Mouse (Mus musculus) embryonic facial prominence, embryonic 13.5 days (tissue): ENCODE data around the gene Nrl. TPM values are rescaled to one million over a fixed set of nuclear protein-coding genes. Genes with fewer than 3 reads are reported as not detected.

Experiments
- ATAC-seq: fragments of 200-750 bp; cut with Nextera tagmentation; 2 replicates; pipeline ENCODE4 v1.8.0; 2017; ENCODE audit warnings: low read depth; ENCODE audit not compliant: insufficient number of reproducible peaks, insufficient read depth, low FRiP score, low TSS enrichment
- H3K27ac ChIP-seq: fragments of 300-500 bp; sonication (generic); 2 replicates; pipeline ENCODE4 v1.5.1; 2015; ENCODE audit warnings: moderate library complexity, mild to moderate bottlenecking, inconsistent platforms
- H3K27me3 ChIP-seq: fragments of 300-500 bp; sonication (generic); 2 replicates; pipeline ENCODE4 v1.6.1; 2015; ENCODE audit warnings: mild to moderate bottlenecking, inconsistent platforms
- H3K36me3 ChIP-seq: fragments of 300-500 bp; sonication (generic); 2 replicates; pipeline ENCODE4 v1.6.1; 2015; ENCODE audit warnings: mild to moderate bottlenecking, inconsistent platforms
- H3K4me1 ChIP-seq: fragments of 300-500 bp; sonication (generic); 2 replicates; pipeline ENCODE4 v1.6.1; 2015; ENCODE audit warnings: inconsistent platforms
- H3K4me2 ChIP-seq: fragments of 300-500 bp; sonication (generic); 2 replicates; pipeline ENCODE4 v1.6.1; 2015; ENCODE audit warnings: moderate library complexity, mild to moderate bottlenecking, inconsistent platforms
- H3K4me3 ChIP-seq: fragments of 300-500 bp; sonication (generic); 2 replicates; pipeline ENCODE4 v1.5.1; 2015; ENCODE audit warnings: mild to moderate bottlenecking, inconsistent platforms
- H3K9ac ChIP-seq: fragments of 300-500 bp; sonication (generic); 2 replicates; pipeline ENCODE4 v1.6.1; 2015; ENCODE audit warnings: mild to moderate bottlenecking, inconsistent platforms
- H3K9me3 ChIP-seq: fragments of 300-500 bp; sonication (generic); 2 replicates; pipeline ENCODE4 v1.6.1; 2016; ENCODE audit warnings: inconsistent platforms
- WGBS: fragments of 180-500 bp; shearing (Covaris S2); methylation state at CpG from one replicate; pipeline ENCODE4 v1.1.7; 2015; ENCODE audit warnings: mixed read lengths; 5-methylcytosine and 5-hydroxymethylcytosine counted together
- polyA plus RNA-seq: library from polyadenylated mRNA; unstranded; fragments of >200 nt; fragmentation: Nextera tagmentation; extraction: Ambion mirVana; gene quantifications from 2 replicates; pipeline ENCODE4 v1.2.1, GENCODE M21; 2015

Nrl gene
- polyA plus RNA-seq, 1 experiment from 2014 or later: not detected

GRCm38 (mm10) chr14:55478651-55479599 lies 45.9 kb downstream of the Nrl start, which contains the start of gene Dhrs4:
Dhrs4 (plus strand) TSS chr14:55478758.
- H3K27me3 ChIP-seq: no peaks in the 10 kb centered on the region
- peak; percentile 95 for ATAC-seq
- H3K4me3 ChIP-seq: peak within 1 kb of the TSS; percentile 66
- peak within 1 kb of the TSS; percentile 85 for H3K27ac ChIP-seq
- under 1% methylated on average over 38 of the region's 38 CpGs for WGBS
- H3K36me3 ChIP-seq: peaks cover 13% of the 10 kb centered on the region
- no peaks in the 10 kb centered on the region for H3K9me3 ChIP-seq
- H3K4me2 ChIP-seq: peak within 1 kb of the TSS; percentile 64
- H3K4me1 ChIP-seq: peaks cover 12% of the 10 kb centered on the region
- H3K9ac ChIP-seq: peak within 1 kb of the TSS; percentile 85

- Histone ChIP-seq H3K4me1 (peaks cover 12% of the 10 kb centered on the region), H3K36me3 (peaks cover 13% of the 10 kb centered on the region), H3K9ac (peak overlapping the region; percentile 85), H3K27ac (no peak overlapping the region), H3K4me3 (peak overlapping the region; percentile 66; the same call in 1 of the 2 replicates), H3K27me3 (no peaks in the 10 kb centered on the region), H3K9me3 (no peaks in the 10 kb centered on the region), H3K4me2 (peak overlapping the region; percentile 64)
- WGBS: 90% methylated on average over 5 of the region's 5 CpGs
- no peak for ATAC-seq
These were observed 47.0 kb downstream of the Nrl start for GRCm38 (mm10) chr14:55477829-55478228.

- no peak for ATAC-seq
These were observed 47.4 kb downstream of the Nrl start for GRCm38 (mm10) chr14:55477421-55477820.

GRCm38 (mm10) chr14:55475654-55476053 lies 49.1 kb downstream of the Nrl start:
- Histone ChIP-seq H3K27me3 (no peaks in the 10 kb centered on the region), H3K9me3 (no peaks in the 10 kb centered on the region), H3K27ac (no peak overlapping the region), H3K9ac (no peak overlapping the region), H3K36me3 (peaks cover under 1% of the 10 kb centered on the region; the same call in 1 of the 2 replicates), H3K4me1 (peaks cover 19% of the 10 kb centered on the region), H3K4me3 (no peak overlapping the region), H3K4me2 (no peak overlapping the region)
- ATAC-seq: no peak
- 55% methylated on average over 2 of the region's 2 CpGs for WGBS

More at GRCm38 (mm10) chr14:55477421-55477820, 47.4 kb downstream of the Nrl start:
- Histone ChIP-seq H3K4me1 (peaks cover 12% of the 10 kb centered on the region), H3K27me3 (no peaks in the 10 kb centered on the region), H3K9ac (no peak overlapping the region), H3K4me3 (no peak overlapping the region), H3K27ac (no peak overlapping the region), H3K36me3 (peaks cover 13% of the 10 kb centered on the region), H3K4me2 (no peak overlapping the region), H3K9me3 (no peaks in the 10 kb centered on the region)
- WGBS: 96% methylated on average over 1 of the region's 1 CpGs

GRCm38 (mm10) chr14:55470806-55471205 lies 54.0 kb downstream of the Nrl start:
- H3K4me2 ChIP-seq: peak overlapping the region; percentile 49
- WGBS: 4% methylated on average over 10 of the region's 10 CpGs
- H3K9me3 ChIP-seq: no peaks in the 10 kb centered on the region
- H3K9ac ChIP-seq: no peak overlapping the region
- ATAC-seq: no peak
- H3K36me3 ChIP-seq: no peaks in the 10 kb centered on the region
- peaks cover 13% of the 10 kb centered on the region for H3K4me1 ChIP-seq
- peaks cover 4% of the 10 kb centered on the region for H3K27me3 ChIP-seq
- peak overlapping the region; percentile 12; the same call in 1 of the 2 replicates for H3K4me3 ChIP-seq
- H3K27ac ChIP-seq: no peak overlapping the region; the same call in 1 of the 2 replicates

- H3K4me3 ChIP-seq: no peak overlapping the region
- no peak overlapping the region for H3K9ac ChIP-seq
- no peak for ATAC-seq
- no peaks in the 10 kb centered on the region for H3K36me3 ChIP-seq
- peaks cover 13% of the 10 kb centered on the region for H3K4me1 ChIP-seq
- no peak overlapping the region for H3K4me2 ChIP-seq
- WGBS: 77% methylated on average over 6 of the region's 6 CpGs
- H3K27ac ChIP-seq: no peak overlapping the region
- H3K9me3 ChIP-seq: no peaks in the 10 kb centered on the region
- peaks cover 4% of the 10 kb centered on the region for H3K27me3 ChIP-seq
These were observed 55.0 kb downstream of the Nrl start for GRCm38 (mm10) chr14:55469821-55470220.

- 84% methylated on average over 2 of the region's 2 CpGs for WGBS
- H3K36me3 ChIP-seq: no peaks in the 10 kb centered on the region
- no peak for ATAC-seq
- H3K27ac ChIP-seq: no peak overlapping the region
- no peak overlapping the region for H3K4me2 ChIP-seq
- no peaks in the 10 kb centered on the region for H3K9me3 ChIP-seq
- H3K9ac ChIP-seq: no peak overlapping the region
- H3K4me3 ChIP-seq: no peak overlapping the region
- H3K4me1 ChIP-seq: peaks cover 13% of the 10 kb centered on the region
- peaks cover 4% of the 10 kb centered on the region for H3K27me3 ChIP-seq
These were observed 55.7 kb downstream of the Nrl start for GRCm38 (mm10) chr14:55469041-55469440.

Other genes starting within 250 kb of the Nrl start
- gene Dhrs4, start 46.2 kb downstream of the Nrl start, polyA plus RNA-seq: 98.6 and 103 TPM in 2 replicates
- gene Carmil3, start 34.3 kb downstream of the Nrl start, polyA plus RNA-seq: 3.9 and 4.3 TPM in 2 replicates
- 0.60 and 0.83 TPM in 2 replicates for gene Cpne6, start 14.5 kb downstream of the Nrl start, polyA plus RNA-seq
- 35.0 and 38.4 TPM in 2 replicates for gene Pck2, start 15.3 kb upstream of the Nrl start, polyA plus RNA-seq
- 57.3 and 66.5 TPM in 2 replicates for gene Dcaf11, start 35.0 kb upstream of the Nrl start, polyA plus RNA-seq
- 0.74 and 0.87 TPM in 2 replicates for gene A730061H03Rik, start 35.4 kb upstream of the Nrl start, polyA plus RNA-seq
- gene Fitm1, start 50.6 kb upstream of the Nrl start, polyA plus RNA-seq: 4.1 and 5.3 TPM in 2 replicates
- 141 and 152 TPM in 2 replicates for gene Psme1, start 53.1 kb upstream of the Nrl start, polyA plus RNA-seq
- gene Emc9, start 60.3 kb upstream of the Nrl start, polyA plus RNA-seq: 4.7 and 4.8 TPM in 2 replicates
- 233 and 267 TPM in 2 replicates for gene Psme2, start 66.1 kb upstream of the Nrl start, polyA plus RNA-seq
- 17.6 and 21.7 TPM in 2 replicates for gene Rnf31, start 66.7 kb upstream of the Nrl start, polyA plus RNA-seq
- gene Irf9, start 78.6 kb upstream of the Nrl start, polyA plus RNA-seq: 10.5 and 12.3 TPM in 2 replicates
- 2.0 and 2.8 TPM in 2 replicates for gene Rec8, start 93.1 kb upstream of the Nrl start, polyA plus RNA-seq
- gene Ipo4, start 111.0 kb upstream of the Nrl start, polyA plus RNA-seq: 95.1 and 111 TPM in 2 replicates
- gene Gm49378, start 112.9 kb upstream of the Nrl start, polyA plus RNA-seq: 1.7 and 1.8 TPM in 2 replicates
- 106 and 117 TPM in 2 replicates for gene Tm9sf1, start 118.8 kb upstream of the Nrl start, polyA plus RNA-seq
- 1.0 and 1.3 TPM in 2 replicates for gene Tssk4, start 125.2 kb upstream of the Nrl start, polyA plus RNA-seq
- gene Mdp1, start 135.5 kb upstream of the Nrl start, polyA plus RNA-seq: 66.1 and 70.6 TPM in 2 replicates
- gene Gmpr2, start 147.0 kb upstream of the Nrl start, polyA plus RNA-seq: 75.2 and 83.5 TPM in 2 replicates
- 665 and 670 TPM in 2 replicates for gene Nedd8, start 147.1 kb upstream of the Nrl start, polyA plus RNA-seq
- gene Tinf2, start 156.8 kb upstream of the Nrl start, polyA plus RNA-seq: 38.7 and 46.6 TPM in 2 replicates
- gene Tgm1, start 188.9 kb upstream of the Nrl start, polyA plus RNA-seq: 4.5 and 4.7 TPM in 2 replicates
- gene Rabggta, start 197.3 kb upstream of the Nrl start, polyA plus RNA-seq: 27.6 and 32.2 TPM in 2 replicates
- gene Dhrs1, start 220.7 kb upstream of the Nrl start, polyA plus RNA-seq: 84.5 and 102 TPM in 2 replicates
- gene Nop9, start 220.7 kb upstream of the Nrl start, polyA plus RNA-seq: 35.5 and 47.6 TPM in 2 replicates
- gene Cideb, start 233.5 kb upstream of the Nrl start, polyA plus RNA-seq: 0.18 and 1.2 TPM in 2 replicates
- gene Ltb4r2, start 236.4 kb upstream of the Nrl start, polyA plus RNA-seq: 0.51 and 0.56 TPM in 2 replicates
- gene Ltb4r1, start 241.0 kb upstream of the Nrl start, polyA plus RNA-seq: 0.58 and 1.1 TPM in 2 replicates